8 mouse cellular contexts compared by ENCODE assay signal in genomic region chr11:18878016-18878415, GRCm38 (mm10).
A peak's percentile ranks its signal among the peaks of the same experiment; 100 is the strongest.
DNase-seq lines count a peak whose midpoint lies in the region; ATAC-seq and TF ChIP-seq lines count a peak whose summit lies in the region.

No protein-coding gene starts in this region.

- peaks cover 1% of the 10 kb centered on the region; the same call in 1 of the 2 replicates for H3K4me1 ChIP-seq in heart, adult 2 months (ENCODE audit: control insufficient read depth, insufficient read depth, low read length)
- H3K4me1 ChIP-seq in heart, embryonic 15.5 days (replicated peaks), result peaks cover 37% of the 10 kb centered on the region
- H3K4me1 ChIP-seq in limb, embryonic 14.5 days (ENCODE audit: control insufficient read depth, insufficient read depth, low read length), result peaks cover 6% of the 10 kb centered on the region; the same call in 1 of the 2 replicates
- H3K4me1 ChIP-seq in neural tube, embryonic 14.5 days (ENCODE audit: control insufficient read depth, insufficient read depth, low read length), result peaks cover 56% of the 10 kb centered on the region

- no peaks in the 10 kb centered on the region for H3K36me3 ChIP-seq in heart, adult 2 months (ENCODE audit: control insufficient read depth, insufficient read depth, low read length)
- H3K36me3 ChIP-seq in heart, embryonic 15.5 days, result peaks cover 4% of the 10 kb centered on the region; the same call in 1 of the 2 replicates
- no peaks in the 10 kb centered on the region for H3K36me3 ChIP-seq in limb, embryonic 14.5 days (ENCODE audit: control insufficient read depth, insufficient read depth, low read length)
- H3K36me3 ChIP-seq in neural tube, embryonic 14.5 days (ENCODE audit: control insufficient read depth, insufficient read depth, low read length), result no peaks in the 10 kb centered on the region

- no peak for TF ChIP-seq POLR2A in heart, adult 2 months (IDR thresholded peaks at IDR 0.05; ENCODE audit: insufficient read depth, low read depth, low read length)
- TF ChIP-seq POLR2A in limb, embryonic 14.5 days (IDR thresholded peaks at IDR 0.05; ENCODE audit: borderline replicate concordance, extremely low read depth, insufficient read depth, insufficient read length), result no peak

- TF ChIP-seq EP300 in heart, adult 2 months (IDR thresholded peaks at IDR 0.05; ENCODE audit: insufficient read depth, low read depth, low read length), result no peak

- H3K27me3 ChIP-seq in heart, adult 2 months (ENCODE audit: control insufficient read depth, insufficient read depth, low read length), result peaks cover 7% of the 10 kb centered on the region
- H3K27me3 ChIP-seq in heart, embryonic 15.5 days, result peaks cover 5% of the 10 kb centered on the region; the same call in 1 of the 2 replicates
- peaks cover 55% of the 10 kb centered on the region for H3K27me3 ChIP-seq in limb, embryonic 14.5 days (ENCODE audit: control insufficient read depth, insufficient read depth, low read length)
- no peaks in the 10 kb centered on the region for H3K27me3 ChIP-seq in neural tube, embryonic 14.5 days (ENCODE audit: control insufficient read depth, insufficient read depth, low read length)

- intact Hi-C loops in heart, adult 2 months (cut with DNase I), result loop anchor here (5.0 to 10.0 kb wide), 4 partner anchors 794 to 1193 kb away; partner anchors contain the start of gene Etaa1

- no peak for ATAC-seq in heart, embryonic 15.5 days (replicated peaks; ENCODE audit: insufficient number of reproducible peaks, insufficient read depth, low FRiP score, low read depth)
- ATAC-seq in limb, embryonic 14.5 days (ENCODE audit: low FRiP score, low read depth), result peak; percentile 38
- ATAC-seq in neural tube, embryonic 14.5 days (ENCODE audit: low read depth), result peak; percentile 44

- no peak for TF ChIP-seq CTCF in heart, adult 2 months (IDR thresholded peaks at IDR 0.05)

- peak overlapping the region; percentile 93 for H3K4me2 ChIP-seq in heart, embryonic 15.5 days
- peak overlapping the region; percentile 71 for H3K4me2 ChIP-seq in limb, embryonic 14.5 days (replicated peaks; ENCODE audit: low read depth, low read length, severe bottlenecking)
- H3K4me2 ChIP-seq in neural tube, embryonic 14.5 days (ENCODE audit: low read depth, low read length), result peak overlapping the region; percentile 88

- H3K4me3 ChIP-seq in heart, adult 2 months, result peak overlapping the region; percentile 68
- H3K4me3 ChIP-seq in heart, embryonic 15.5 days, result peak overlapping the region; percentile 60
- H3K4me3 ChIP-seq in limb, embryonic 14.5 days (replicated peaks; ENCODE audit: low read length), result peak overlapping the region; percentile 42
- peak overlapping the region; percentile 34 for H3K4me3 ChIP-seq in neural tube, embryonic 14.5 days (ENCODE audit: low read depth, low read length)

- peak overlapping the region; percentile 72 for H3K27ac ChIP-seq in heart, adult 2 months
- H3K27ac ChIP-seq in heart, embryonic 15.5 days, result peak overlapping the region; percentile 95
- no peak overlapping the region for H3K27ac ChIP-seq in limb, embryonic 14.5 days (replicated peaks; ENCODE audit: low read depth, low read length)
- peak overlapping the region; percentile 86 for H3K27ac ChIP-seq in neural tube, embryonic 14.5 days (ENCODE audit: low read depth, low read length)

- H3K9ac ChIP-seq in heart, adult 2 months (ENCODE audit: low read depth, low read length), result peak overlapping the region; percentile 73
- peak overlapping the region; percentile 61 for H3K9ac ChIP-seq in heart, embryonic 15.5 days
- H3K9ac ChIP-seq in limb, embryonic 14.5 days (ENCODE audit: low read depth, low read length, severe bottlenecking), result peak overlapping the region; percentile 14; the same call in 1 of the 2 replicates
- peak overlapping the region; percentile 61 for H3K9ac ChIP-seq in neural tube, embryonic 14.5 days (replicated peaks; ENCODE audit: low read depth, low read length)

- WGBS in heart, adult 2 months, result under 1% methylated on average over 18 of the region's 18 CpGs
- under 1% methylated on average over 18 of the region's 18 CpGs for WGBS in heart, embryonic 15.5 days
- WGBS in limb, embryonic 14.5 days, result under 1% methylated on average over 18 of the region's 18 CpGs
- 0% methylated on average over 18 of the region's 18 CpGs for WGBS in neural tube, embryonic 14.5 days

- no peak for DNase-seq in heart, adult 2 months
- no peak for DNase-seq in heart, adult 8-10 months (ENCODE audit: low spot score)
- peak; percentile 67 for DNase-seq in 416B (ENCODE audit: low read depth)
- peak; percentile 48 for DNase-seq in brain, adult 2 months (ENCODE audit: low read depth, low spot score)
- peak; percentile 75 for DNase-seq in limb, embryonic 14.5 days (ENCODE audit: low spot score)
- DNase-seq in thymus, postnatal 25 days, result no peak

- H3K79me2 ChIP-seq in heart, adult 2 months (replicated peaks; ENCODE audit: control insufficient read depth, insufficient read depth, low read length), result no peaks in the 10 kb centered on the region

- no peaks in the 10 kb centered on the region for H3K9me3 ChIP-seq in heart, embryonic 15.5 days (replicated peaks)
- H3K9me3 ChIP-seq in limb, embryonic 14.5 days (ENCODE audit: control insufficient read depth, low read length), result no peaks in the 10 kb centered on the region
- no peaks in the 10 kb centered on the region for H3K9me3 ChIP-seq in neural tube, embryonic 14.5 days (ENCODE audit: control insufficient read depth, low read length)

Comparison
In these comparisons a context has a peak if more than half of its experiments do, and no peak if none do; other contexts are left out.
1. DNase-seq: peak in 416B (single experiment), brain, adult 2 months (single experiment) and limb, embryonic 14.5 days (single experiment); none in heart, adult 2 months (0 of 2), heart, adult 8-10 months (single experiment) and thymus, postnatal 25 days (single experiment).
2. H3K9ac ChIP-seq: peak in every context shown above with its lines; median percentile 73 in heart, adult 2 months; 61 in heart, embryonic 15.5 days; 61 in neural tube, embryonic 14.5 days; 14 in limb, embryonic 14.5 days.
3. Peak in every context shown above with its lines, with median percentiles within 50 percentile points of each other: H3K4me3 ChIP-seq and H3K4me2 ChIP-seq.